Comparison of ENCODE assay signal across 14 mouse cellular contexts in the genomic region with DNA sequence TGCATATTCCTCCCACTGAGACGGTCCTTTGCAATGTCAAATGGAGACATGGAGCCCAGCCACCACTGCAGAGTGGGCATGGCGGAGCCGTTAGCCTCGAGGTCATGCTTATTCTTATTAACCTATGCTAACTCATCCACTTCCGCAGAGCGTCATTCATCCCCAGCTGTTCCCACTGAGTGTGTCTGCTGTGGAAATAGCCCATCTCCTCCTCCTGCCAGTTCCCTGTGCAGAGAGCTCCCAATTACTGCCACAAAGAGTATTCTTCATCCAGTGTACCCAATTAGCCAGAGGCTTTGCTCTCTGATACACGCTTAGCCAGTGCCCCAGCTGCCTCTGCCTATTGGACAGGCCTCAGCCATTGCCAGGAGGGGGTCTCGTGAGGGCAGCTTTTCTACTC.
DNase-seq lines count a peak whose midpoint lies in the region; ATAC-seq lines count a peak whose summit lies in the region.
"Had no signal": no experiment of that assay in that cellular context is flagged by ENCODE, and none has a peak within 500 bp of the region (broad histone marks: within the 10 kb centered on the region; RNA-seq: fewer than 3 reads in every experiment).

No protein-coding gene starts in this region.

- peaks cover 11% of the 10 kb centered on the region for H3K4me1 ChIP-seq in forebrain, embryonic 16.5 days (replicated peaks; ENCODE audit: control insufficient read depth, insufficient read depth, low read length)
- no peaks in the 10 kb centered on the region for H3K4me1 ChIP-seq in midbrain, embryonic 14.5 days (ENCODE audit: control insufficient read depth, insufficient read depth, low read length)
- H3K4me1 ChIP-seq: limb, embryonic 13.5 days had no signal

- peak; percentile 88 for ATAC-seq in forebrain, embryonic 16.5 days
- ATAC-seq in midbrain, embryonic 14.5 days (ENCODE audit: low FRiP score, low TSS enrichment) = peak; percentile 60; the same call in 1 of the 2 replicates
- ATAC-seq: intestine, postnatal 0 days; liver, postnatal 0 days had no signal

- WGBS in forebrain, embryonic 16.5 days = 15% methylated on average over 8 of the region's 8 CpGs
- WGBS in midbrain, embryonic 14.5 days = 43% methylated on average over 8 of the region's 8 CpGs

- H3K4me2 ChIP-seq in forebrain, embryonic 16.5 days (ENCODE audit: low read length) = no peak overlapping the region
- no peak overlapping the region for H3K4me2 ChIP-seq in midbrain, embryonic 14.5 days (ENCODE audit: low read length)
- H3K4me2 ChIP-seq: limb, embryonic 13.5 days had no signal

- H3K27ac ChIP-seq in forebrain, embryonic 16.5 days (ENCODE audit: low read length) = no peak overlapping the region
- H3K27ac ChIP-seq in midbrain, embryonic 14.5 days (replicated peaks; ENCODE audit: low read depth, low read length) = peak overlapping the region; percentile 54
- H3K27ac ChIP-seq: limb, embryonic 13.5 days had no signal

- H3K9me3 ChIP-seq in forebrain, embryonic 16.5 days (ENCODE audit: control insufficient read depth, low read length) = no peaks in the 10 kb centered on the region
- H3K9me3 ChIP-seq in midbrain, embryonic 14.5 days (ENCODE audit: control insufficient read depth, low read length) = no peaks in the 10 kb centered on the region
- H3K9me3 ChIP-seq: limb, embryonic 13.5 days had no signal

- no peak overlapping the region for H3K4me3 ChIP-seq in forebrain, embryonic 16.5 days (replicated peaks; ENCODE audit: low read length)
- no peak overlapping the region for H3K4me3 ChIP-seq in midbrain, embryonic 14.5 days (replicated peaks; ENCODE audit: low read depth, low read length)
- H3K4me3 ChIP-seq: limb, embryonic 13.5 days had no signal

- peak; percentile 33 to 46 for DNase-seq in layer of hippocampus, postnatal 10 days (ENCODE audit: low spot score in 2 of 2)
- no peak for DNase-seq in layer of hippocampus, postnatal 36 days
- peak; percentile 18 for DNase-seq in brain, embryonic 18.5 days (ENCODE audit: low read depth, low spot score)
- DNase-seq in midbrain, embryonic 14.5 days = peak; percentile 61
- no peak for DNase-seq in heart, adult 11 months
- no peak for DNase-seq in T-cell, adult 2 months (ENCODE audit: low spot score)
- DNase-seq in urinary bladder, postnatal 14 days (ENCODE audit: low spot score) = no peak
- DNase-seq: adrenal gland, postnatal 25 days; kidney, postnatal 36 days; liver, postnatal 0 days; lung, postnatal 36 days had no signal

- H3K9ac ChIP-seq in forebrain, embryonic 16.5 days (replicated peaks; ENCODE audit: low read depth, low read length) = no peak overlapping the region
- no peak overlapping the region for H3K9ac ChIP-seq in midbrain, embryonic 14.5 days (replicated peaks; ENCODE audit: low read length)
- H3K9ac ChIP-seq: limb, embryonic 13.5 days; liver, postnatal 0 days had no signal

- H3K27me3 ChIP-seq in forebrain, embryonic 16.5 days (replicated peaks; ENCODE audit: control insufficient read depth, insufficient read depth, low read length) = no peaks in the 10 kb centered on the region
- no peaks in the 10 kb centered on the region for H3K27me3 ChIP-seq in midbrain, embryonic 14.5 days (ENCODE audit: control insufficient read depth, insufficient read depth, low read length)
- H3K27me3 ChIP-seq: limb, embryonic 13.5 days had no signal

- H3K36me3 ChIP-seq in forebrain, embryonic 16.5 days (ENCODE audit: control insufficient read depth, insufficient read depth) = peaks cover 5% of the 10 kb centered on the region; the same call in 1 of the 2 replicates
- peaks cover 17% of the 10 kb centered on the region for H3K36me3 ChIP-seq in midbrain, embryonic 14.5 days (ENCODE audit: control insufficient read depth, insufficient read depth, low read length)
- H3K36me3 ChIP-seq: limb, embryonic 13.5 days had no signal

Comparison
In these comparisons a context has a peak if more than half of its experiments do, and no peak if none do; other contexts are left out.
1. DNase-seq: peak in layer of hippocampus, postnatal 10 days (2 of 2), brain, embryonic 18.5 days (single experiment) and midbrain, embryonic 14.5 days (single experiment); none in layer of hippocampus, postnatal 36 days (0 of 2), heart, adult 11 months (single experiment), T-cell, adult 2 months (single experiment) and urinary bladder, postnatal 14 days (single experiment).